Mouse (Mus musculus) bone marrow, adult 2 months (tissue): ENCODE data around the gene Paqr7. TPM values are rescaled to one million over a fixed set of nuclear protein-coding genes. Genes with fewer than 3 reads are reported as not detected.

Source experiments
- H3K27ac ChIP-seq: fragments of 200-500 bp; 2 replicates; pipeline ENCODE4 v1.5.1; 2012; ENCODE audit warnings: low read depth, mild to moderate bottlenecking, control low read depth, inconsistent platforms, low read length; ENCODE audit not compliant: control insufficient read depth, poor library complexity, insufficient read depth
- H3K4me1 ChIP-seq: fragments of 200-500 bp; 2 replicates; pipeline ENCODE4 v1.6.1; 2011; ENCODE audit warnings: low read length; ENCODE audit not compliant: control insufficient read depth, insufficient read depth
- H3K4me3 ChIP-seq: fragments of 200-500 bp; replicated peaks from 2 replicates; pipeline ENCODE3; 2011; ENCODE audit warnings: mild to moderate bottlenecking, low read depth, low read length, control low read depth; ENCODE audit not compliant: control insufficient read depth
- CTCF ChIP-seq: fragments of 200-500 bp; IDR thresholded peaks from 2 replicates; pipeline ENCODE4 v1.5.1; 2011; ENCODE audit warnings: low read length, control low read depth; ENCODE audit not compliant: control insufficient read depth, insufficient read depth
- POLR2A ChIP-seq: fragments of 200-500 bp; IDR thresholded peaks from 2 replicates; pipeline ENCODE4 v1.6.1; 2011; ENCODE audit warnings: low read depth, mild to moderate bottlenecking, control low read depth, low read length, borderline replicate concordance; ENCODE audit not compliant: control insufficient read depth
- WGBS: fragments of 180-500 bp; shearing (Covaris S2); methylation state at CpG from one replicate; pipeline ENCODE4 v1.1.7; 2018; 5-methylcytosine and 5-hydroxymethylcytosine counted together
- polyA plus RNA-seq: library from polyadenylated mRNA; stranded (reverse); fragments of >200 nt; gene quantifications from 2 replicates; pipeline ENCODE4 v1.2.4, GENCODE M21; 2011; ENCODE audit warnings: low replicate concordance; ENCODE audit not compliant: missing spikeins, insufficient read depth, insufficient read length

Paqr7 gene
- polyA plus RNA-seq, 1 experiment: 10.8 TPM

- Histone ChIP-seq H3K4me1 (no peaks in the 10 kb centered on the region), H3K4me3 (no peak overlapping the region), H3K27ac (no peak overlapping the region)
- WGBS: 82% methylated on average over 9 of the region's 9 CpGs
- TF ChIP-seq CTCF: no peak
- no peak for TF ChIP-seq POLR2A
Observed at GRCm38 (mm10) chr4:134542726-134543125, 46.2 kb downstream of the Paqr7 start.

- Histone ChIP-seq H3K27ac (no peak overlapping the region), H3K4me3 (no peak overlapping the region), H3K4me1 (no peaks in the 10 kb centered on the region)
- TF ChIP-seq CTCF (peak; percentile 96), POLR2A (no peak)
- WGBS: 3% methylated on average over 5 of the region's 5 CpGs
Observed at GRCm38 (mm10) chr4:134543261-134543660, 46.8 kb downstream of the Paqr7 start.

DNA sequence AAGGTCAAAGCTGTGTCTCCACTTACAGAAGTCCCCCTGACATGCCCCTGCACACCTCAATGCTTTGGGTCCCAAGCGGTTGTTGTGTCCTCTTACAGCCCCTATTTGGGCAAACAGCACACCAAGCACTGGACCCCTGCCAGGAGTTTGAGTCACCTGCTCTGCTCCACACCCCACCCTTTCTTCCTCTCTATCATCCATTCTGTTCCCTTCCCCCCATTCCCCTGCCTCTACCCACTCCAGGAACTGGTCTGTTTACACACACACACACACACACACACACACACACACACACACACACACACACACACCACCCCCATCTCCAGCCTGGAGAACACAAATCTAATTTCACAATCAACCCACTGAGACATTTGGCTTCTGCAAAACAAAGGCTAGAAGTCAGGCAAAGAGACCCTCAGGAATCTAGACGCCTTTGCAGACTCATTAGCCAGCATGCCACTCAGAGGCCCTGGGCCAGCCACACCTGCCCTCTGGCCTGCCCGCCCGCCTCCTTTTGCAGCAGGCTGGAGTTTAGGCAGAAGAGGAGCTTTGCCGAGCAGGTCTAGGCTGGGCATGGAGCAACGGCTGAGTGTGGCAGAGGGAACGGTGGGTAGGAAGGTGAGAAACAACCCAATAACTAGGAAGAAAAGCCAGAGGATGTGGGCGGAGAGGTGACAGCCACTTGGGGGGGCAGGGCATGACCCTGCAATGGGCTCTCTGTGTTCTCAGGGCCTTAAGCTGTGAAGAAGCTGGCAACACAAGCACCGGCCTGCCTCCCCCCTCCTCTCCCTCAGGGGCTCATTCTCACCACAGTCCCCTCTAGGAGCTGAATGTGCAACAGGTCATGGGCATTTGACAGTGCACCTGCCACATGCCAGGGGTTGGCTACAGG, 50.6 kb downstream of the Paqr7 start:
- Histone ChIP-seq H3K4me1 (no peaks in the 10 kb centered on the region), H3K4me3 (peak overlapping the region; percentile 55), H3K27ac (peak overlapping the region; percentile 87)
- 39% methylated on average over 9 of the region's 9 CpGs for WGBS
- no peak for TF ChIP-seq CTCF
- TF ChIP-seq POLR2A: no peak

- Histone ChIP-seq H3K27ac (peak overlapping the region; percentile 87), H3K4me3 (peak overlapping the region; percentile 55), H3K4me1 (peaks cover 2% of the 10 kb centered on the region; the same call in 1 of the 2 replicates)
- 38% methylated on average over 18 of the region's 18 CpGs for WGBS
- TF ChIP-seq CTCF: no peak; the same call in 1 of the 2 replicates
- no peak for TF ChIP-seq POLR2A
Observed at GRCm38 (mm10) chr4:134548169-134548938, 51.9 kb downstream of the Paqr7 start.

DNA sequence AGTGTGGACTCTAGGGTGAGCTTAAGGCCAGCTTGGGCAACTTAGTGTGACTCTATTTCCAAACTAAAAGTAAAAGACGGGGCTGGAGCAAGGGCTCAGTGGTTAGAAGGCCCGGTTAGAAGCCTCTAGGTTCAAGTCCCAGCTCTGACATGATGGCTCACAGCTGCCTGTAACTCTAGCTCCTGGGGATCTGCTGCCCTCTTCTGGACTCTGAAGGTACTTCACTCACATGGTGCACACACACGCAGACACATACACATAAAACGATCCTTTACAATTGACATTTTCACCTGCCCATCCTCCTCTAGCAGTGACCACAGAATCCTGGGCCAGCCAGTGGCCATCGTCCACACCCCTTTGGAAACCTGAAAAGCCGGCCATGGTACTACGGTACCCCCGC, 53.4 kb downstream of the Paqr7 start:
- WGBS: 94% methylated on average over 8 of the region's 8 CpGs
- peak; percentile 22; the same call in 1 of the 2 replicates for TF ChIP-seq CTCF
- TF ChIP-seq POLR2A: no peak
- Histone ChIP-seq H3K27ac (no peak overlapping the region), H3K4me1 (peaks cover 2% of the 10 kb centered on the region; the same call in 1 of the 2 replicates), H3K4me3 (no peak overlapping the region)

DNA sequence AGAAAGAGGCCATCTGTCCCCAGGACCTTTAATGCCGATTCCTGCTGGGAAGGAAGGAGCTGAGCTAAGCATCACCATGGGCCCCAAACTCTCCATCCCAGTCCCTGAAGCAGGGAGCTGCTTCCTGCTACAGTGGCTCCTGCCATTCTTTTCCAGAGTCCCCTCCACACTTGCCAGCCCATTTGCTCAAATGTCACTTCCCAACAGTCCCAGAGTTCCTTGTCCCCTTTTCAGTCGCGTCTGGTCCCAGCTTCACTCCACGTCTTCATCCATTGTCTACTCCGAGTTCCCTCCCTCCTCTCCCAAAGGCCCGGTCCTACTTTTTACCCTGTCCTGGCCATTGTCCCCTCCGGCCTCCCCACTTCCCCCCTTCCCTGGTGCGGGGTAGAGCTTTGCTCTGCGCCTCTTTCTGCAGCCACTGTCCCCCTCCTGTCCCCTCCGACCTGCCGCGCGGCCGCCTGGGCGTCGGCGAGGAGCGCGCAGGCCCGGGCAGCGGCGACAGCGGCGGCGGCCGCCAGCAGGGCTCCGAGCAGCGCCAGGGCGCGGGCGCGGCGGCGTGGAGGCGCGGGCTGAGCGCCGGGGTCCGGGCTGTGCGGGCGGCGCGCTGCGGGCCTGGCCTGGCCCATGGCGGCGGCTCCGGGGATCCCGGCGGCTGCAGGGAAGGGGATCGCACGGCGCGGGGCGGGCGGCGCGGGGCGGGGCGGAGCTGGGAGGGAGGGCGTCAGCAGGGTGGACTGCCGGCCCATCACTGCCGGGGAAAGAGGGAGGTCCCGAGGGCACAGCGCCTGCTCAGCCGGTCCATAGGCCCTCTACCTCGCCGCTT, 55.2 kb downstream of the Paqr7 start, which contains the start of gene Selenon:
Gene Selenon, minus strand, starts transcription at position 673 of the 823 bp plus-strand sequence.
- H3K27ac ChIP-seq: peak within 1 kb of the TSS; percentile 20; the same call in 1 of the 2 replicates

GRCm38 (mm10) chr4:134553631-134554030, 57.1 kb downstream of the Paqr7 start:
- TF ChIP-seq POLR2A (no peak), CTCF (no peak)
- WGBS: 88% methylated on average over 1 of the region's 1 CpGs
- Histone ChIP-seq H3K27ac (no peak overlapping the region), H3K4me3 (no peak overlapping the region), H3K4me1 (peaks cover 4% of the 10 kb centered on the region; the same call in 1 of the 2 replicates)

More for the DNA sequence above, 55.2 kb downstream of the Paqr7 start, which contains the start of gene Selenon:
- WGBS: 8% methylated on average over 66 of the region's 67 CpGs
- Histone ChIP-seq H3K4me3 (peak within 1 kb of the TSS; percentile 50), H3K4me1 (peaks cover 2% of the 10 kb centered on the region; the same call in 1 of the 2 replicates)
- TF ChIP-seq CTCF (no peak), POLR2A (no peak)
